ENCODE assay signal across 14 mouse cellular contexts in the genomic region with DNA sequence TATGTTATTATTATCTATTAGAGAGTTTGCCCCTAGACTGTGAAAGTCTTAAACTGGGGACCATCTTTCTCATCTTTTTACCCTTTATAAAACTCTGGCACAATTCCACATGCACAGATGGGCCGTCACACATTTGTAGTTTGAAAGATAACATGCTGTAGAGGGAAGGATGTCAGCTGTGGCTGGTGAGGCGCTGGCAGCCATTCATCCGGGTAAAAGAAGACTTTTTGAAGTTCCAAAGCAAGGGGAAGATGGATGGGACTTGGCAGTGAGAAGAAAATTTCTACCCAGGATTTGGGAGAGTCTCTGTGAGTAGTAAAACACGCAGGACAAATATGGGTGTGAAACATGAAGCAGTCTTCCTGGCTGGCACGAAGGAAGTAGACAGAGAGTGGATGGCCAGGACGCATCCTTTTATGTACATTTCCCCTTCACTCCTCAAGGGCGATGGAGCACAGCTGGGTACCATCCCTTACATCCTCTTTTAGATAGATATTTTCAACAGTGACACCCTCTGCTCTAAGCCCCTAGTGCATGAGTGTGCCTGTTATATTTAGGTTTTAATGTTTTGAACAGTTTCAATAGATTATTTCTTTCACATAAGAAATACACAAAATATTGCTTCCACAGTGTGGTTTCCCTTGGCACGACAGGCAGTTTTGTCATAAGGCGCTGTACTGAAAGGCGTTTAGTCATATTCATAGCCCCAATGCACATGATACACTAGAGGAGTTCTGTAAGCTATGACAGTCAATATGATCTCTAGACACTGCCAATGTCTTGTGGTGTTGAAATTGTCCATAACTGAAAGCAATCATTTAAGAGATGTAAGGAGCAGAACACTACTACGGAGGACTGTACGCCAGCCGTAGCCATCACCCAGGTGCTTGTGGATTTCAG. TPM values are rescaled to one million over a fixed set of nuclear protein-coding genes. Genes with fewer than 3 reads are reported as not detected.
DNase-seq lines count a peak whose midpoint lies in the region; ATAC-seq and TF ChIP-seq lines count a peak whose summit lies in the region.
"Had no signal": no experiment of that assay in that cellular context is flagged by ENCODE, and none has a peak within 500 bp of the region (broad histone marks: within the 10 kb centered on the region; RNA-seq: fewer than 3 reads in every experiment).

No protein-coding gene starts in this region.

- H3K9me3 ChIP-seq in heart, embryonic 13.5 days: no peaks in the 10 kb centered on the region
- no peaks in the 10 kb centered on the region for H3K9me3 ChIP-seq in midbrain, postnatal 0 days (ENCODE audit: low read length)
- H3K9me3 ChIP-seq in midbrain, embryonic 15.5 days: no peaks in the 10 kb centered on the region
- H3K9me3 ChIP-seq in intestine, embryonic 16.5 days (ENCODE audit: control insufficient read depth, low read length): no peaks in the 10 kb centered on the region
- no peaks in the 10 kb centered on the region for H3K9me3 ChIP-seq in stomach, embryonic 14.5 days (ENCODE audit: control insufficient read depth, low read depth, low read length)
- H3K9me3 ChIP-seq: embryonic facial prominence, embryonic 15.5 days; kidney, embryonic 15.5 days; limb, embryonic 13.5 days had no signal

- H3K27ac ChIP-seq in heart, embryonic 13.5 days (replicated peaks): peak overlapping the region; percentile 41
- H3K27ac ChIP-seq in midbrain, postnatal 0 days (ENCODE audit: low read depth, low read length): no peak overlapping the region
- no peak overlapping the region for H3K27ac ChIP-seq in midbrain, embryonic 15.5 days
- H3K27ac ChIP-seq in intestine, embryonic 16.5 days (ENCODE audit: low read length): peak overlapping the region; percentile 33
- H3K27ac ChIP-seq in stomach, embryonic 14.5 days (ENCODE audit: low read length): peak overlapping the region; percentile 56; the same call in 1 of the 2 replicates
- H3K27ac ChIP-seq: embryonic facial prominence, embryonic 15.5 days; kidney, embryonic 15.5 days; limb, embryonic 13.5 days; macrophage had no signal

- DNase-seq in heart, postnatal 14 days: no peak
- peak; percentile 61 for DNase-seq in midbrain, postnatal 0 days (ENCODE audit: low spot score)
- DNase-seq in embryo, embryonic 10.5 days (ENCODE audit: low spot score): no peak
- DNase-seq in cerebellum, adult 11 months: no peak
- DNase-seq: heart, postnatal 36 days had no signal

- no peak for ATAC-seq in heart, embryonic 13.5 days (ENCODE audit: extremely low read depth, insufficient number of reproducible peaks, low FRiP score, low TSS enrichment)
- no peak for ATAC-seq in midbrain, postnatal 0 days (ENCODE audit: low FRiP score)
- ATAC-seq in midbrain, embryonic 15.5 days (replicated peaks): no peak
- ATAC-seq in intestine, embryonic 16.5 days: peak; percentile 70
- ATAC-seq in stomach, embryonic 14.5 days (ENCODE audit: insufficient number of reproducible peaks, insufficient read depth, low FRiP score, low read depth): peak; percentile 49; the same call in 1 of the 2 replicates
- ATAC-seq: midbrain, embryonic 16.5 days had no signal

- H3K27me3 ChIP-seq in heart, embryonic 13.5 days (replicated peaks): no peaks in the 10 kb centered on the region
- no peaks in the 10 kb centered on the region for H3K27me3 ChIP-seq in midbrain, postnatal 0 days (ENCODE audit: insufficient read depth, low read length)
- no peaks in the 10 kb centered on the region for H3K27me3 ChIP-seq in midbrain, embryonic 15.5 days (replicated peaks)
- no peaks in the 10 kb centered on the region for H3K27me3 ChIP-seq in intestine, embryonic 16.5 days (replicated peaks; ENCODE audit: control insufficient read depth, insufficient read depth, low read length)
- H3K27me3 ChIP-seq in stomach, embryonic 14.5 days (ENCODE audit: control insufficient read depth, insufficient read depth, low read length): no peaks in the 10 kb centered on the region
- H3K27me3 ChIP-seq: embryonic facial prominence, embryonic 15.5 days; kidney, embryonic 15.5 days; limb, embryonic 13.5 days had no signal

- peaks cover 24% of the 10 kb centered on the region for H3K36me3 ChIP-seq in heart, embryonic 13.5 days
- H3K36me3 ChIP-seq in midbrain, postnatal 0 days (ENCODE audit: insufficient read depth, low read length): no peaks in the 10 kb centered on the region
- H3K36me3 ChIP-seq in midbrain, embryonic 15.5 days (replicated peaks): no peaks in the 10 kb centered on the region
- no peaks in the 10 kb centered on the region for H3K36me3 ChIP-seq in intestine, embryonic 16.5 days (ENCODE audit: control insufficient read depth, insufficient read depth, low read length)
- H3K36me3 ChIP-seq in stomach, embryonic 14.5 days (ENCODE audit: control insufficient read depth, insufficient read depth, low read length): no peaks in the 10 kb centered on the region
- H3K36me3 ChIP-seq: embryonic facial prominence, embryonic 15.5 days; kidney, embryonic 15.5 days; limb, embryonic 13.5 days had no signal

- TF ChIP-seq CTCF in midbrain, postnatal 0 days (IDR thresholded peaks at IDR 0.05): no peak

- no peak overlapping the region for H3K9ac ChIP-seq in heart, embryonic 13.5 days
- no peak overlapping the region for H3K9ac ChIP-seq in midbrain, postnatal 0 days (replicated peaks; ENCODE audit: low read length, poor library complexity, severe bottlenecking)
- no peak overlapping the region for H3K9ac ChIP-seq in midbrain, embryonic 15.5 days
- H3K9ac ChIP-seq in intestine, embryonic 16.5 days (ENCODE audit: low read depth, low read length): no peak overlapping the region
- no peak overlapping the region for H3K9ac ChIP-seq in stomach, embryonic 14.5 days (replicated peaks; ENCODE audit: low read depth, low read length)
- H3K9ac ChIP-seq: embryonic facial prominence, embryonic 15.5 days; kidney, embryonic 15.5 days; limb, embryonic 13.5 days had no signal

- no peak overlapping the region for H3K4me3 ChIP-seq in heart, embryonic 13.5 days
- no peak overlapping the region for H3K4me3 ChIP-seq in midbrain, postnatal 0 days (ENCODE audit: low read depth, low read length)
- H3K4me3 ChIP-seq in midbrain, embryonic 15.5 days: no peak overlapping the region
- H3K4me3 ChIP-seq in intestine, embryonic 16.5 days (ENCODE audit: low read length): no peak overlapping the region
- H3K4me3 ChIP-seq in stomach, embryonic 14.5 days (ENCODE audit: low read depth, low read length): no peak overlapping the region
- H3K4me3 ChIP-seq: embryonic facial prominence, embryonic 15.5 days; kidney, embryonic 15.5 days had no signal

- peaks cover 33% of the 10 kb centered on the region for H3K4me1 ChIP-seq in heart, embryonic 13.5 days
- H3K4me1 ChIP-seq in midbrain, postnatal 0 days (ENCODE audit: insufficient read depth, low read length): no peaks in the 10 kb centered on the region
- no peaks in the 10 kb centered on the region for H3K4me1 ChIP-seq in midbrain, embryonic 15.5 days
- peaks cover 16% of the 10 kb centered on the region for H3K4me1 ChIP-seq in intestine, embryonic 16.5 days (ENCODE audit: control insufficient read depth, insufficient read depth, low read length)
- peaks cover 17% of the 10 kb centered on the region for H3K4me1 ChIP-seq in stomach, embryonic 14.5 days (ENCODE audit: control insufficient read depth, insufficient read depth, low read length)
- H3K4me1 ChIP-seq: embryonic facial prominence, embryonic 15.5 days had no signal

- intact Hi-C loops in heart, postnatal 14 days (cut with DNase I): no loop called here

- H3K4me2 ChIP-seq in heart, embryonic 13.5 days: no peak overlapping the region
- no peak overlapping the region for H3K4me2 ChIP-seq in midbrain, postnatal 0 days (ENCODE audit: low read depth, low read length, poor library complexity, severe bottlenecking)
- H3K4me2 ChIP-seq in midbrain, embryonic 15.5 days: no peak overlapping the region
- no peak overlapping the region for H3K4me2 ChIP-seq in intestine, embryonic 16.5 days (ENCODE audit: low read depth, low read length)
- no peak overlapping the region for H3K4me2 ChIP-seq in stomach, embryonic 14.5 days (replicated peaks; ENCODE audit: low read depth, low read length)
- H3K4me2 ChIP-seq: embryonic facial prominence, embryonic 15.5 days had no signal

- WGBS in heart, embryonic 13.5 days: 64% methylated on average over 13 of the region's 13 CpGs
- WGBS in midbrain, postnatal 0 days: 85% methylated on average over 13 of the region's 13 CpGs
- WGBS in midbrain, embryonic 15.5 days: 85% methylated on average over 13 of the region's 13 CpGs
- 65% methylated on average over 13 of the region's 13 CpGs for WGBS in intestine, embryonic 16.5 days
- 59% methylated on average over 13 of the region's 13 CpGs for WGBS in stomach, embryonic 14.5 days

RNA-seq across cellular contexts. Expression of gene Pelo, which starts 39.1 kb away (rescaled TPM):
- 7.4 and 7.9 TPM in 2 replicates for polyA plus RNA-seq in heart, embryonic 13.5 days (2015; fragmentation: Nextera tagmentation; extraction: Ambion mirVana)
- 10 to 100 TPM; 18.6 to 19.3 TPM for total RNA-seq in heart, postnatal 14 days (2021)
- 5.7 and 14.1 TPM in 2 replicates for total RNA-seq in midbrain, postnatal 0 days (2014; rRNA removed)
- 6.0 and 7.0 TPM in 2 replicates for polyA plus RNA-seq in midbrain, postnatal 0 days (2015; fragmentation: Nextera tagmentation; extraction: Ambion mirVana)
- 4.1 and 4.7 TPM in 2 replicates for polyA plus RNA-seq in midbrain, embryonic 15.5 days (2015; fragmentation: Nextera tagmentation; extraction: Ambion mirVana)
- 5.4 and 5.7 TPM in 2 replicates for polyA plus RNA-seq in intestine, embryonic 16.5 days (2015; fragmentation: Nextera tagmentation; extraction: Ambion mirVana)
- 5.7 and 6.7 TPM in 2 replicates for polyA plus RNA-seq in stomach, embryonic 14.5 days (2014; fragmentation: Nextera tagmentation; extraction: Ambion mirVana)

RNA-seq across cellular contexts. Expression of gene Gm49395, which starts 50.8 kb away (rescaled TPM):
- 7.8 and 9.5 TPM in 2 replicates for polyA plus RNA-seq in heart, embryonic 13.5 days (2015; fragmentation: Nextera tagmentation; extraction: Ambion mirVana)
- total RNA-seq in heart, postnatal 14 days (2021): 10 to 100 TPM; 10.7 to 14.7 TPM
- 3.1 TPM in 1 of 2 replicates, not detected in the other for total RNA-seq in midbrain, postnatal 0 days (2014; rRNA removed)
- 3.4 TPM in 2 replicates for polyA plus RNA-seq in midbrain, postnatal 0 days (2015; fragmentation: Nextera tagmentation; extraction: Ambion mirVana)
- polyA plus RNA-seq in midbrain, embryonic 15.5 days (2015; fragmentation: Nextera tagmentation; extraction: Ambion mirVana): 2.2 and 2.7 TPM in 2 replicates
- polyA plus RNA-seq in intestine, embryonic 16.5 days (2015; fragmentation: Nextera tagmentation; extraction: Ambion mirVana): 5.5 and 5.9 TPM in 2 replicates
- 8.6 and 8.8 TPM in 2 replicates for polyA plus RNA-seq in stomach, embryonic 14.5 days (2014; fragmentation: Nextera tagmentation; extraction: Ambion mirVana)
- polyA plus RNA-seq: macrophage had no signal

RNA-seq across cellular contexts. Expression of gene Itga1, which starts 50.9 kb away (rescaled TPM):
- 22.5 and 26.2 TPM in 2 replicates for polyA plus RNA-seq in heart, embryonic 13.5 days (2015; fragmentation: Nextera tagmentation; extraction: Ambion mirVana)
- total RNA-seq in heart, postnatal 14 days (2021): 10 to 100 TPM; 63.3 to 64.1 TPM
- 8.5 and 8.7 TPM in 2 replicates for total RNA-seq in midbrain, postnatal 0 days (2014; rRNA removed)
- polyA plus RNA-seq in midbrain, postnatal 0 days (2015; fragmentation: Nextera tagmentation; extraction: Ambion mirVana): 3.0 and 3.6 TPM in 2 replicates
- 7.2 and 7.6 TPM in 2 replicates for polyA plus RNA-seq in midbrain, embryonic 15.5 days (2015; fragmentation: Nextera tagmentation; extraction: Ambion mirVana)
- 15.4 and 18.6 TPM in 2 replicates for polyA plus RNA-seq in intestine, embryonic 16.5 days (2015; fragmentation: Nextera tagmentation; extraction: Ambion mirVana)
- polyA plus RNA-seq in stomach, embryonic 14.5 days (2014; fragmentation: Nextera tagmentation; extraction: Ambion mirVana): 38.2 and 40.9 TPM in 2 replicates

Comparison
In these comparisons a context has a peak if more than half of its experiments do, and no peak if none do; other contexts are left out.
1. ATAC-seq: peak in intestine, embryonic 16.5 days (single experiment) and stomach, embryonic 14.5 days (single experiment); none in heart, embryonic 13.5 days (single experiment), midbrain, postnatal 0 days (single experiment) and midbrain, embryonic 15.5 days (single experiment).
2. H3K27ac ChIP-seq: peak in heart, embryonic 13.5 days (single experiment), intestine, embryonic 16.5 days (single experiment) and stomach, embryonic 14.5 days (single experiment); none in midbrain, postnatal 0 days (single experiment) and midbrain, embryonic 15.5 days (single experiment).